Mouse (Mus musculus) v-Abl transformed pro-B cells (cell line): ENCODE results near the gene Gcnt4.

Experiments
- in situ Hi-C, 2 experiments: fragments of 400-800 bp; cut with MboI; formaldehyde crosslinking; loops; one replicate each; pipeline ENCODE4 v1.15.1; 2025; ENCODE audit not compliant: unreplicated experiment in 2 of 2

Gcnt4 gene

DNA sequence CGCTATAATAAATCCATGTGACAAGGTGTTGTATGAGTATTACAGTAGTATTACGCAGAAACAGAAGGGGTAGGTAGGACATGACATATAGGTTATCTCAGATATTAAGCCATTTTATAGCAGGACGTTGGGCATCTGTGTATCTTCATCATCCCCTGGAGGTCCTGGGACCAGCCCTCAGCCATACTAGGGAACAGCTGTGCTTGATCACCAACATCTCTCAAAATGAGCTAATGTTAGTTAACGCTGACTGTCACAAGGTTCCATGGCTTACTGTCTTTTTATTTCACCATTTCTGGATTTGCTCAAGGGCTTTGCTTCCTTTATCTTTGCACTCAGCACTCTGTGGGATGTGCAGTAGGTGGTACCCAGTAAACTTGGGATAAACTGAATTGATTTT, 21.3 kb downstream of the Gcnt4 start:
- in situ Hi-C loops, result no loop called here

GRCm38 (mm10) chr13:96947722-96948121, 23.2 kb downstream of the Gcnt4 start:
- in situ Hi-C loops, result no loop called here

DNA sequence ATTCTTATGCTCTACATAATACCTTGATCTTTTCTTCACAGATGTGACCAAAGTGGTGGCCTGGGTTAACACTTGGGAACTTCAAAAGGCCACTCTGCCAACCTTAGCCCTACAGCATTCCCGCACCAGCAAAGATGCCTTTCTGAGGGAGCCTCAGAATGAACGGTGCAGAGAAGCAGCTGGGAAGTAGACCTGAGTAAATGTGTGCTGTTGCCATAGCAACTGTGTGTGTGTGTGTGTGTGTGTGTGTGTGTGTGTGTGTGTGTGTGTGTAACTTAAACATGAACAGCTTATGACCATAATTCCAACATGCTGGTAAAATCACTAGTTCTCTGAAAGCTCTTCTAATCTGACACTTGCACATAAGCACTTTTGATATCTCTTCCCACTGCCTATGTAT, 27.4 kb downstream of the Gcnt4 start:
- in situ Hi-C loops, result no loop called here

DNA sequence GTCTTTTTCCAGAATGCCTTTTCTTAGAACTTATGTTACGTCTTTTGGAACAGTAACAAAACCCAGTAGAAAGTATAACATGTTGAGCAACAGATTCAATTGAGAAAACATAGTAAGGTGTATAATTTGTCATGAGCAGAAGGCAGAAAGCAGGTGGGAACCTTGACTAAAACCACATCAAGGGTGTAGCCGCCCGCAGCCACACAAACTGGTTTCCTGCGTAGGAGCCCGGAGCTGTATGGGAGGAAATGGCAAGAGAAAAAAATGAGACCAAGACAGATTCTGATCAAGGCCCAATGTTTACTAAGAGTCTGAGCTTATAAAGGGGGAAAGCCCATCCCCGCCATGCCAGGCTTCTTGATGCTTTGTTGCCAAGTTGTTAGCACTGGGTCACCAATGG, 32.0 kb downstream of the Gcnt4 start:
- in situ Hi-C loops, result no loop called here

DNA sequence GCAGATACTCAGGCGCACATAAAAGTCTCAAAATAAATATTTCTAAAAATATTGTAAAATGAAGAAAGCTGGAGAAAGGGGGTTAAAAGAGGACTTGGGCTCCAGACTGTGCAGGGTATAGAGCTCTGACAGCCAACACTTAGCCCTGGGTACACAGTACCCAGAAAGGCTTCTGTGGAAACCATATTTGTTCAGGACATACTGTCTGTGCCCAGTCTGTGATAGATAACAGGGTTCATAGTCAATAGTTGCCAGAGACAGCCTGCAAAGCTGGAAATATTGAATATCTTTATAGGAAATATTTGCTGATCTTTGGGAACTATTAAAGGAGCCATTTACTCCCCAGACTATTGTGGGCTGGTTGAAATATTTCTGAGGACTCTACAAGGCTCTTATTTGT, 35.5 kb downstream of the Gcnt4 start:
- in situ Hi-C loops, result no loop called here

GRCm38 (mm10) chr13:96961366-96962157, 37.1 kb downstream of the Gcnt4 start:
- in situ Hi-C loops, result no loop called here

GRCm38 (mm10) chr13:96962801-96963200, 38.3 kb downstream of the Gcnt4 start:
- in situ Hi-C loops, result no loop called here

DNA sequence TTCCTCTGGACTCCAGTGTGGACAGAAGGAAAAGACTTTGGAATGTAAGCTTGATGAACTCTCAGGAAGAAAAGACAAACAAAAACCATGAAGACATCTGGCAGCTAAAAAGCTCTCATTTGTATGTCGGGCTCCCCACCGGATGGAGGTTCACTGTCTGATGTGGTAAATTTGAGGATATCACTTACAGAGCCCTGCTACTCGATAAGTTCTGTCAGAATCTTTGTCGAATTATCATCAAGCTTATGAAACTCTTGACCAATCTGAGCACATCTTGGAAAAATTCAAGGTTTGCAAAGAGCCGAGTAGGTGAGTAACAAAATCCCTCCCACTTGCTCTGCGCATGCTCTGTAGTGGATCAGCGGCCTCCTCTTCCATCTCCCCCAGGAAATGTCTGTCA, 40.5 kb downstream of the Gcnt4 start:
- in situ Hi-C loops, result no loop called here

DNA sequence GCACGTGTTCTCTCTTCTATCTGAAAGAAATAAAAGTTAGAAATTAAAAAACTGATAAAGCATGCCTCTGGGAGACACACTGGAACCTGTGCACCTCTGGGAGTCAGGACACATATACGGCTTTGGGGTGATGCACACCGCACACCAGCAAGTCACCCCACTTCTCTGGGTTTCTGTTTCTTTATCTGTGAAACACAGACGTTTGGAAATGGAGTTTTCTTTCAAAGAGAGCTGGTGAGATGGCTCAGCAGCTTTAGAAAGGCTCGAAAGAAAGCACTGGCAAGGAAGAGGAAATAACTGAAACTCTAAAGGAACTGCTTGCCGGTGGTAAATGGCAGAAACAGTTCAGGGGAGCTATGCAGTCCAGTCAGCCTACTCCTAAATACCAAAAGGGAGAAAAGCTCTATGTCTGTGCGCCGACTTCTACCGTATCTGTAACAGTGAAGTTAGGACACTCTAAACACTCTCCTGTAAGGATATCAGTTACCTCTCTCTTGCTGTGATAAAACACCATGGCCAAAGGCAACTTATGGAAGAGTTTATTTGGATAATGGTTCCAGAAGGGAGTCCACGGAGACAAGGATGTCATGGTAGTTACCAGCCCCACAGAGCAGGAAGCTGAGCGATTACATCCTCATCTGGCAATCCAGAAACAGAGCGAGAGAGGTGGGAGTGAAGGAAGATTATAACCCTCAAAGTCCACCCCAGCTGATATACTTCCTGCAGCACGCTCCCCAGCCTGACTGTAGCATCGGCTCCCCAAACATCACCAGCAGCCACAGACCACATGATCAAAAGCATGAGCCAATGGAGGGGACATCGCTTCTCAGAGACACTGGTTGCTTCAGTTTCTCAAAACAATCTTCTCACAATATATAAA, 42.0 kb downstream of the Gcnt4 start:
- in situ Hi-C loops, result no loop called here

- in situ Hi-C loops, result no loop called here
Observed at GRCm38 (mm10) chr13:96967091-96967490, 42.6 kb downstream of the Gcnt4 start.

GRCm38 (mm10) chr13:96967822-96968221, 43.3 kb downstream of the Gcnt4 start:
- in situ Hi-C loops, result no loop called here

DNA sequence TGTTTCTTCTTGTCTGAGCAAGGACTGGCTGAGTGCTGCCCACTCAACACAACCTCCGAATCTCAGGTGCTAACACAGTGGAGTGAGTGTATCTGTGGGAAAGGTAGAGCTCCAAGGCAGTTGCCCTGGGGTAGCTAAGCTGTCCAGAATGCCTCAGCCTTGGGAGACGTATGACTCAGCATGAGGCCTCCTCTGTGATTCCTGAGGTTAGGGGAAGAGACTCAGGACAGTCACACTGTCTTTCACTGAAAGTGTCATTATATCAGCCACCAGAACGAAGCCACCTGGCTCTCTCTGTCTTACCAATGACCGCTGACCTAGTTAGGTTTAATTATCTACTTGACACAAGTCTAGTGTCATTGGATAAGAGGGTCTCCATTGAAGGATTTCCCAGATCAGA, 46.6 kb downstream of the Gcnt4 start:
- in situ Hi-C loops, result no loop called here

GRCm38 (mm10) chr13:96971861-96972282, 47.4 kb downstream of the Gcnt4 start:
- in situ Hi-C loops, result no loop called here

DNA sequence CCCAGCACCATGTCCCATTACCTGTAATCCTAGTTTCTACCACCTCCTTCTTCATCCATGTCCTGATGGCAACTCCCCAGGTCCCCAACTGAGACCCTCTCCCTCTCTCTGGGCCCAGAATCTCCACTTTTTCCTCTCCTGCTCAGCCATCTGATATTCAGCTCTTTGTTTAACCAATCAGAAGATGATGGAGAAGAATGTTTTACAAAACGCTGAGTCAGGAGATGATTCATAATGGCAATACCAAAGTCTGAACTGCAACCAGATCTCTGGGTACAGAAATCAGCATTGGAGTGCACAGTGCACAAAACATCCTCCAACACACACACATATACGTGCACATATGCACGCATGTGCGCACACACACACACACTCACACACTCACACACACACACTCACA, 48.8 kb downstream of the Gcnt4 start:
- in situ Hi-C loops, result no loop called here

GRCm38 (mm10) chr13:96976986-96977595, 52.6 kb downstream of the Gcnt4 start:
- in situ Hi-C loops, result loop anchor here in 1 of 2 experiments (25.0 kb wide), 1 partner anchor 315 kb away; the partner anchor contains the start of gene Hmgcr

DNA sequence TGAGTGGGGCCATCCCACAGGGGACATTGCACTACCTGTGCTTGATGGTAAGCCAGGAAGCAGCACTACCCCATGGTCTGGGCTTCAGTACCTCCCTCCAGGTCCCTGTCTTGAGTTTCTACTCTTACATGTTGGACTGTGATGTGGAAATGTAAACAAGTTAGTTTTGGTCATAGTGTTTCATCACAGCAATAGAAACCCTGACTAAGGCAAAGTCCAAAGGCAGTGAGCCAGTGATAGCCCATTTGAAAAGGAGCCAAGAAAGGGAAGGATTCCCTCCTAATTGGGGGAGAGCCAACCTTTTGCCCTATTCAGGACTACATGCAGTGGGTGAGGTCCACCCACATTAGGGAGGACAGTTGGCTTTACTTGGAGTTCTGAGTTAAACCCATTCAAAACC, 56.1 kb downstream of the Gcnt4 start:
- in situ Hi-C loops, result loop anchor here in 1 of 2 experiments (25.0 kb wide), 1 partner anchor 318 kb away; the partner anchor contains the start of gene Hmgcr

GRCm38 (mm10) chr13:96983251-96984126, 59.0 kb downstream of the Gcnt4 start:
- in situ Hi-C loops, result loop anchor here in 1 of 2 experiments (25.0 kb wide), 1 partner anchor 321 kb away; the partner anchor contains the start of gene Hmgcr

DNA sequence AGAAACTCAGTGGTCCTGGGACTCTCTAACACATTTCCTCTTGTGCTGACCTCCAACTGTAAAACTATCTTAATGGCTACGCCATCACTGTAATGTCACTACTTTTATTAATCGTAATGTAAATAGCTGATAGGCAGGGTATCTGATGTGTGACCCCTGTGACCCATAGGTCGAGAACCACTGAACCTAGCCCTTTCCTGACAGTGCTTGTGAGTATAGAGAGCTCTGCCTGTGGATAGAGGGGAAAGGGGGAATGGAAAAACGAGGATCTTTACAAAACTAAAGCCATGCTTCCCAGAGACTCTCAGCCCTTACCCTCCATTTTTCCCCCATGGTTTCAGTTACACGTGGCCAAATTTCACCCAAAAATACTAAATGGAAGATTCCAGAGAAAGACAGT, 60.2 kb downstream of the Gcnt4 start:
- in situ Hi-C loops, result loop anchor here in 1 of 2 experiments (25.0 kb wide), 1 partner anchor 322 kb away; the partner anchor contains the start of gene Hmgcr

- in situ Hi-C loops, result loop anchor here in 1 of 2 experiments (25.0 kb wide), 1 partner anchor 323 kb away; the partner anchor contains the start of gene Hmgcr
Observed at GRCm38 (mm10) chr13:96985599-96986275, 61.2 kb downstream of the Gcnt4 start.
